Mouse (Mus musculus) activated CD4-positive, CD25-positive, alpha-beta regulatory T cell, adult 9 weeks (primary cell): ENCODE data around the gene Coch. TPM values are rescaled to one million over a fixed set of nuclear protein-coding genes. Genes with fewer than 3 reads are reported as not detected.

Source experiments
- polyA plus RNA-seq: library from polyadenylated mRNA; unstranded; fragments of 100-300 nt; shearing (Covaris generic); gene quantifications from one replicate; pipeline ENCODE4 v1.2.1, GENCODE M21; 2017

Coch gene
- 0.51 TPM for polyA plus RNA-seq

GRCm38 (mm10) chr12:51593229-51594029, at the start of gene Coch:
Gene Coch (plus strand): TSS chr12:51593341.

Other genes with a start within 250 kb of the Coch start
- gene G2e3, start 245.3 kb upstream of the Coch start, polyA plus RNA-seq, result 19.9 TPM
- 89.8 TPM for gene Scfd1, start 215.8 kb upstream of the Coch start, polyA plus RNA-seq
- 43.9 TPM for gene Ap4s1, start 97.7 kb downstream of the Coch start, polyA plus RNA-seq
- gene Strn3, start 98.6 kb downstream of the Coch start, polyA plus RNA-seq, result 10.2 TPM
- gene Hectd1, start 236.2 kb downstream of the Coch start, polyA plus RNA-seq, result 87.9 TPM